8 mouse cellular contexts compared by ENCODE assay signal in genomic region chr10:78464792-78465207, GRCm38 (mm10). TPM values are rescaled to one million over a fixed set of nuclear protein-coding genes. Genes with fewer than 3 reads are reported as not detected.
A peak's percentile ranks its signal among the peaks of the same experiment; 100 is the strongest.
DNase-seq lines count a peak whose midpoint lies in the region; ATAC-seq lines count a peak whose summit lies in the region.

Gene Pdxk (minus strand): TSS chr10:78464975.

- no peaks in the 10 kb centered on the region for H3K27me3 ChIP-seq in hindbrain, embryonic 15.5 days

- peak within 1 kb of the TSS; percentile 78 for H3K9ac ChIP-seq in hindbrain, embryonic 15.5 days

- H3K4me1 ChIP-seq in hindbrain, embryonic 15.5 days (replicated peaks), result peaks cover 21% of the 10 kb centered on the region

- H3K36me3 ChIP-seq in hindbrain, embryonic 15.5 days, result no peaks in the 10 kb centered on the region

- H3K4me3 ChIP-seq in hindbrain, embryonic 15.5 days, result peak within 1 kb of the TSS; percentile 69

- peak; percentile 95 for DNase-seq in R1 (ENCODE audit: low read depth, low spot score)
- DNase-seq in cerebellum, postnatal 25 days, result peak; percentile 95 to 98
- DNase-seq in frontal cortex, postnatal 36 days (ENCODE audit: low spot score in 2 of 2), result peak; percentile 93 to 95
- DNase-seq in left cerebral cortex, adult 11 months (ENCODE audit: low spot score), result peak; percentile 98
- peak; percentile 94 to 97 for DNase-seq in lung, postnatal 4 days
- DNase-seq in retina, postnatal 7 days (ENCODE audit: low read depth, low spot score), result peak; percentile 83
- peak; percentile 88 for DNase-seq in urinary bladder, adult 2 months (ENCODE audit: low spot score)

- ATAC-seq in hindbrain, embryonic 15.5 days (ENCODE audit: low FRiP score, low read depth), result peak; percentile 95

- H3K27ac ChIP-seq in hindbrain, embryonic 15.5 days (replicated peaks), result peak within 1 kb of the TSS; percentile 69

- under 1% methylated on average over 35 of the region's 35 CpGs for WGBS in hindbrain, embryonic 15.5 days

- H3K9me3 ChIP-seq in hindbrain, embryonic 15.5 days, result no peaks in the 10 kb centered on the region

- peak within 1 kb of the TSS; percentile 94 for H3K4me2 ChIP-seq in hindbrain, embryonic 15.5 days

RNA-seq across cellular contexts. Expression of gene Pdxk, which starts in this region (rescaled TPM):
- polyA plus RNA-seq in hindbrain, embryonic 15.5 days (2015; fragmentation: Nextera tagmentation; extraction: Ambion mirVana), result 46.5 and 49.8 TPM in 2 replicates
- 28.2 and 33.3 TPM in 2 replicates for polyA plus RNA-seq in urinary bladder, adult 2 months (2012; rRNA removed)

Comparison
In these comparisons a context has a peak if more than half of its experiments do, and no peak if none do; other contexts are left out.
1. Peak in every context shown above with its lines: DNase-seq, ATAC-seq, H3K4me3 ChIP-seq and H3K27ac ChIP-seq.